Mouse (Mus musculus) kidney, adult 11 months (tissue): ENCODE measurements around the gene Gm10428.
A peak's percentile ranks its signal among the peaks of the same experiment; 100 is the strongest.
"Not testable (repeated sequence)": the region's sequence is repeated elsewhere in the genome, so short reads cannot be mapped to it uniquely, and the experiment has no call there.

Experiments used
- DNase-seq: peaks from one replicate; pipeline ENCODE4 v3.0.0; 2022

The Gm10428 gene

DNA sequence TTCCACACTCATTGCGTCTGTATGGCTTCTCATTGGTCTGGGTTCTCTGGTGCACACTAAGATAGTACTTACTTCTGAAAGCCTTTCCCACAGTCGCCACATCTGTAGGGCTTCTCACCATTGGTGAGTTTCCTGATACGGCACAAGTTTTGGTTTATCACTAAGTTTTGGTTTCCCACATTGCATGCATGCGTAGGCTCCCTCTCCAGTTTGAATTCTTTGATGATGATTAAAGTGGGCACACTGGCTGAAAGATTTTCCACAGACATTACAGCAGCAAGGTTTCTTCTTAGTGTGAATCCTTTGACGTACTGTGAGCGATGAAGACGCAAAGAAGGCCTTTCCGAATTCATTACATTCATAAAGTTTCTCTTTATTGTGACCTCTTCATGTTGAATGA, at the start of gene Gm10428:
Gene Gm10428 (plus strand): TSS at position 321 of the 400 bp plus-strand sequence.
- DNase-seq = no peak

GRCm38 (mm10) chr11:62706141-62706540, 46.8 kb upstream of the Gm10428 start:
- DNase-seq = no peak

- DNase-seq = no peak
These were observed 44.6 kb upstream of the Gm10428 start for GRCm38 (mm10) chr11:62708252-62708651.

DNA sequence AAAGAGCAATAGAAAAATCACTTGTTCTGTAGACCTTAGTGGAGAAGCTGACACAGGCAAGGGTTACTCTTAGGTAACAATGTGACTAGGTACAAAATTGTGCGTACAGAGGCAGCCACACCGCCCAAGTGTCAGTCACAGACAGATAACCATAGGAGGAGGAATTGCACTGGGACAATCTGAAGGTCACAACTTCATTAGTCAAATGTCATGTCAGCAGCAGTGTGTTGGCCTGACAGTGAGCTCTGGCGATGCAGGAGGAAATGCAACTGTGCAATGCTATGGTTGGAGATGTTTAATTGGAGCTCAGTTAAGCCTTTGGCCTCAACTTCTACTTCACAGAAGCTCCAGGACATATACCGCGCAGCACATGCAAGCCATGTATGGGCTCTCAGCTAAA, 42.2 kb upstream of the Gm10428 start:
- no peak for DNase-seq

- no peak for DNase-seq
These were observed 24.6 kb upstream of the Gm10428 start for GRCm38 (mm10) chr11:62728276-62728675.

GRCm38 (mm10) chr11:62731311-62732021, 21.4 kb upstream of the Gm10428 start, which contains the start of gene Zfp287:
Gene Zfp287 (minus strand): TSS chr11:62731905.
- DNase-seq = peak; percentile 80

- DNase-seq = no peak
These were observed 20.9 kb upstream of the Gm10428 start for GRCm38 (mm10) chr11:62732022-62732387.

DNA sequence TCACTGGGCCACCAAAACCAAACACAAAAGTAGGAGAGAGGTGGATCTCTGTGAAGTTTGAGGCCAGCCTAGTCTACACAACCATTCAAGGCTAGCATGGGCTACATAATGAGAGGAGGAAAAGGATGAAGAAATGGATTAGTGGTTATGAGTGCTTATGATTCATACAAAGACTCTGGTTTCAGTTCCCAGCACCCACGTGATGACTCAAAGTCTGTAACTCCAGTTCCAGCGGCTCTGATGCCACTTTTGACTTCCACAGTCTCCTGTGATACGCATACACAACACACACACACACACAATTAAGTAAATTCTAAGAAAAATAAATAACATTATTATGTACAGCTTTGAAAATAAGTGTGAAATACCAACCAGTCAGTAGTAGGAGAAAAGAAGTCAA, 20.2 kb upstream of the Gm10428 start:
- no peak for DNase-seq

- DNase-seq = no peak
These were observed 11.7 kb upstream of the Gm10428 start for GRCm38 (mm10) chr11:62741186-62741585.

- DNase-seq = no peak
These were observed 10.5 kb upstream of the Gm10428 start for GRCm38 (mm10) chr11:62742261-62742957.

- peak; percentile 55 for DNase-seq
These were observed 8.8 kb upstream of the Gm10428 start for GRCm38 (mm10) chr11:62744103-62744502.

DNA sequence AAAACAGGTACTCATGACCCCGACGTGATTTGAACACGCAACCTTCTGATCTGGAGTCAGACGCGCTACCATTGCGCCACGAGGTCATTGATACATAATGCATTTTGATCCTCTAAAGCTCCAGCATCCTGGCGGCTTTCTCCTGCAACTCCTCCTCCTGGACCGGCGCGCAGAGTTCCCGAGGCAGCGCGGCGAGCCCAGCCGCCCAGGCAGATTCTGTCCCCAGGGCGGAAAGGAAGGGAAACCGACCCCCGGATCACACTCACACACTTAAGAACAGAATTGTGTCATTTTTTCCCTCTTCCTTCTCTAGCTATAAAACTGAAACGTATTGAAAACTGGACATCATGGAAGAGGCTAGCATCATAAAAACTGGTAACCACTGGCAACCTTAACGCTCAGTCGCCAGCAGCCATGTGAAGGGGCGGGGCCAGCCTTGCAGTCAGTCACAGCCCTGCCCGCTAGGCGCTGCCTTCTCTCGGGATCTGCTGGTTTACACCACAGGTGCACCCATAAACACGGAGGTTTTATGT, 6.8 kb upstream of the Gm10428 start:
- DNase-seq = peak; percentile 59

DNA sequence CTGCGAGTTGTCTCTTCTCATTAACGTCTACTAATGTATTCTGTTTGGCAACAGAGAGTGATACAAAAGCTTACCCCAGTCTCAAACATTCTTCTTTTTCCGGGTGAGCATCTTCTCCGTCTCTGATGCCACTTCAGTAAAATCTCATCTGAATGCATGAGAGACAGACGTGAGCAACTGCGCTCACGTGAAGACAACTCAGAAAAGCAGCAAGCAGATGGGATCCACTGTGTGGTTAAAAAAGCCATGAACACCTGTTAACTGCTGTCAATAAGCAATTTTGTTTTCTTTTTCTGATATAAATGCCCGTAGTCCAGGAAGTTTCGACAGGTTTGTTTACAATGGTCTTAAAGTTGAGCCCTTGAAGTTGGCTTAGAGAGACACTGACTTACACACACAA, 5.7 kb upstream of the Gm10428 start:
- no peak for DNase-seq

- no peak for DNase-seq
These were observed 4.8 kb upstream of the Gm10428 start for GRCm38 (mm10) chr11:62748062-62748461.

- DNase-seq = not testable (repeated sequence)
These were observed 3.5 kb upstream of the Gm10428 start for GRCm38 (mm10) chr11:62749445-62749844.

DNA sequence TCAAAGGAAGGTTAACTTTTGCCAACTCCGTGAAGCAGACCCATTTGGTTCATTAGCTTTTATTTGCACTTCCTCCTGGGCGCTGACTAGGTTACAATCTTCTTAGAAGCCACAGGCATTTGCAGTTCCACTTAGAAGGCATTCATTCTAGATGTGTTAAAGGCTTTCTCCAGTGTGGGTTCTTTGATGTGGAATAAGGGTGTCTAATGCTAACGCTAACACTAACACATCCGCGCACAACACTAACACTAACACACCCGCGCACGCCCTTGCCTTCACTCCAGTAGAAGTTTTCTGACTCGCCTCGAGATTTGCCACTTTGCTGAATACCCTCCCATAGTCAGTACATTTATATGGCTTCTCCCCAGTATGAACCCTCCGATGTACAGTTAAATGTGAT, 709 bp upstream of the Gm10428 start:
- DNase-seq = no peak

GRCm38 (mm10) chr11:62756456-62757142, 3.7 kb downstream of the Gm10428 start:
- peak; percentile 98 for DNase-seq

GRCm38 (mm10) chr11:62757143-62757507, 4.2 kb downstream of the Gm10428 start:
- DNase-seq = no peak

DNA sequence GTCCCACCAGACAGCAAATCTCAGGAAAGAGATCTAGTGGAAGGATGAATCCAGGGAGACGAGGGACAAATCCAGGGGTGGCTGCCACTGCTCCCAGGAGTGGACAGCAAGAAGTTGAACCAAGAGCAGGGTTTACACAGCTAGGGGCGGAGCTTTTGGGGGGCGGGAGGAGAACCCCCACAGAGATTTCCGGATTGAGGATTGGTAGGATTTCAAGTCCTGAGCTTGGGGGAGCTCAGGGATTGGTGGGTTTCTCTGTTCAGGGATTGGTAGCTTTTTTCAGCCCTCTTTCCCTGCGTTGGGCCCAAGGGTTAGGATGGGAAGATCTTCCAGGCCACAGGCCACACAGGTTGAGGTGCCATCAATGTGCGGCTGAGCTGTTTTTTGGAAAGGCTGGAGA, 5.0 kb downstream of the Gm10428 start:
- DNase-seq = no peak

- no peak for DNase-seq
These were observed 5.6 kb downstream of the Gm10428 start for GRCm38 (mm10) chr11:62758491-62758890.

- no peak for DNase-seq
These were observed 8.0 kb downstream of the Gm10428 start for GRCm38 (mm10) chr11:62760755-62761457.

- no peak for DNase-seq
These were observed 23.6 kb downstream of the Gm10428 start for GRCm38 (mm10) chr11:62776510-62776909.
